Mouse (Mus musculus) small intestine, adult 2 months (tissue): ENCODE measurements at regions not wholly inside any gene's neighbourhood (a gene's known extent, or its start where the extent isn't known, plus 50 kb on each side); places are given as distances from the start of the nearest gene placed in this dataset.

ENCODE experiments used
- CTCF ChIP-seq: fragments of 200-500 bp; IDR thresholded peaks from 2 replicates; pipeline ENCODE4 v1.5.1; 2012; ENCODE audit warnings: low read depth, mild to moderate bottlenecking, control low read depth, inconsistent platforms, low read length, moderate library complexity, mixed read lengths; ENCODE audit not compliant: insufficient replicate concordance, insufficient read length; ENCODE audit errors: extremely low read depth
- POLR2A ChIP-seq: fragments of 200-500 bp; IDR thresholded peaks from 2 replicates; pipeline ENCODE4 v1.6.1; 2012; ENCODE audit warnings: low read depth, mild to moderate bottlenecking, control low read depth, inconsistent platforms, low read length, moderate library complexity

- TF ChIP-seq CTCF: no peak
- no peak for TF ChIP-seq POLR2A
These were observed 225.5 kb upstream of the Pabpc6 start for GRCm38 (mm10) chr17:9894828-9895685.
